Mouse (Mus musculus) C2C12 (cell line): ENCODE measurements at regions not wholly inside any gene's neighbourhood (a gene's known extent, or its start where the extent isn't known, plus 50 kb on each side); places are given as distances from the start of the nearest gene placed in this dataset.

Experiments used
- H3K27me3 ChIP-seq: one replicate; pipeline ENCODE4 v1.6.1; 2011; ENCODE audit not compliant: control insufficient read depth, insufficient read depth, insufficient read length
- H3K36me3 ChIP-seq: one replicate; pipeline ENCODE4 v1.6.1; 2011; ENCODE audit not compliant: control insufficient read depth, insufficient read depth
- H3K4me3 ChIP-seq: one replicate; pipeline ENCODE4 v1.5.1; 2011; ENCODE audit warnings: mild to moderate bottlenecking, control low read depth; ENCODE audit not compliant: poor library complexity, insufficient read depth, severe bottlenecking
- H3K79me2 ChIP-seq: one replicate; pipeline ENCODE4 v1.6.1; 2011; ENCODE audit not compliant: control insufficient read depth, insufficient read depth
- H3K79me3 ChIP-seq: one replicate; pipeline ENCODE4 v1.6.1; 2011; ENCODE audit warnings: low read depth, control low read depth
- H3ac ChIP-seq: one replicate; pipeline ENCODE3; 2011; ENCODE audit warnings: low read depth; ENCODE audit not compliant: control insufficient read depth, insufficient read length
- CEBPB ChIP-seq: IDR thresholded peaks from one replicate; pipeline ENCODE4 v1.6.1; 2011; ENCODE audit warnings: low read depth, mild to moderate bottlenecking, control low read depth, moderate library complexity
- CTCF ChIP-seq: IDR thresholded peaks from one replicate; pipeline ENCODE4 v1.5.1; 2011; ENCODE audit not compliant: control insufficient read depth, insufficient read depth, insufficient read length
- FOSL1 ChIP-seq: IDR thresholded peaks from one replicate; pipeline ENCODE4 v1.8.0; 2011; ENCODE audit warnings: mild to moderate bottlenecking, low read length; ENCODE audit not compliant: poor library complexity, insufficient read depth, severe bottlenecking
- MAX ChIP-seq: IDR thresholded peaks from one replicate; pipeline ENCODE4 v1.6.1; 2011; ENCODE audit warnings: mild to moderate bottlenecking, control low read depth
- MYOD1 ChIP-seq: IDR thresholded peaks from one replicate; pipeline ENCODE4 v1.6.1; 2011; ENCODE audit warnings: low read depth; ENCODE audit not compliant: control insufficient read depth, insufficient read length
- MYOG ChIP-seq: IDR thresholded peaks from one replicate; pipeline ENCODE4 v1.6.1; 2011; ENCODE audit not compliant: control insufficient read depth, insufficient read length; ENCODE audit errors: extremely low read depth
- USF1 ChIP-seq: IDR thresholded peaks from one replicate; pipeline ENCODE4 v1.6.1; 2011; ENCODE audit warnings: low read depth, mild to moderate bottlenecking, control low read depth, moderate library complexity

DNA sequence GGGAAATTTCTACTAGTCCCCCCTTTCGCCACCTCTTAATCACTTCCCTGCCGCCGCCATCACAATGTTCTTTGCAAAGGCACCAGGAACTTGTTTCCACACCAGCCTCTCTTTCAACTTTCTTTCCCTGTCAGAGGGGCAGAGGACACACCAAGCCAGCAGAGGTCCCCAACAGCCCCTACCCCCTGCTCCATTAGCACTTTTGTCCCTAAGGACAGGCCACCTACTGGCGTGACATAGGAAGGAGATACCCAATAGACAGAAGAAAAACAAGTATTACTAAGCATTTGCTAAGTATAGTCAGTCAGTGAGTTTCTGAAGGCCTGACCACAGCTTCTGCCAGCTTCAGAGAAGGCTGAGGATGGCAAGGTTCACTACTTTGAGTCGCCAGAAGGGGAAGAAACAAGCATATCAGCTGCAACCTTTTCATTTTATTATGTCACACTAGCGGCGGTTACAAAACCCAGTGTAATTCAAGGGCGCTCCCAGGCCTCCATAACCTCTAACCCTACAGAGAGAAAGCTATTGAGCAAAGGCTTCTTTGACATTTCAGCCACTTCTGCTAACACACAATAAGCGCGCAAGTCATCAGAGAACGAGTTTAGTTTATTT, 255.9 kb downstream of the Lmo4 start:
- no peak for TF ChIP-seq CTCF
- no peak for TF ChIP-seq MYOG
- no peak for TF ChIP-seq FOSL1
- no peak for TF ChIP-seq CEBPB
- no peak for TF ChIP-seq USF1
- TF ChIP-seq MAX: no peak
- TF ChIP-seq MYOD1: no peak
- no peaks in the 10 kb centered on the region for H3K79me3 ChIP-seq
- H3K4me3 ChIP-seq: no peak overlapping the region
- H3K79me2 ChIP-seq: no peaks in the 10 kb centered on the region
- H3K27me3 ChIP-seq: no peaks in the 10 kb centered on the region
- no peak overlapping the region for H3ac ChIP-seq
- H3K36me3 ChIP-seq: no peaks in the 10 kb centered on the region

DNA sequence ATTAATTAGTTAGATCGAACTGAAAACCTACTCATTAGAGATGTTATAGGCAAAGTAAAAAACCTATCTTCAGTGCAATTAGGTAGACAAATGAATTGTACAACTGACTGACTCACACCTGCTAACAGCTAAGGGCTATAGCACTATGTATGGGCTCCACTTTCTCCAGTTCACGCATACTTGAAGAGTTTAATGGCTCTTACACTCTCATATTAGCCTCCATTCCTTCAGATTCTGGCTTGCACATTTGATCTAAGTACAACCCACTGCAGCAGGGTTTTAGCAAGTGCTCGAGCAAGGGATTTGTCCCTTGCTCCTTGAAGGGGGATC, 257.1 kb downstream of the Lmo4 start:
- H3K4me3 ChIP-seq: no peak overlapping the region
- no peak overlapping the region for H3ac ChIP-seq
- TF ChIP-seq USF1 (no peak), MYOD1 (no peak), CTCF (no peak), MAX (no peak), MYOG (no peak), CEBPB (no peak), FOSL1 (no peak)
- H3K27me3 ChIP-seq: no peaks in the 10 kb centered on the region
- no peaks in the 10 kb centered on the region for H3K79me2 ChIP-seq
- no peaks in the 10 kb centered on the region for H3K36me3 ChIP-seq
- no peaks in the 10 kb centered on the region for H3K79me3 ChIP-seq

DNA sequence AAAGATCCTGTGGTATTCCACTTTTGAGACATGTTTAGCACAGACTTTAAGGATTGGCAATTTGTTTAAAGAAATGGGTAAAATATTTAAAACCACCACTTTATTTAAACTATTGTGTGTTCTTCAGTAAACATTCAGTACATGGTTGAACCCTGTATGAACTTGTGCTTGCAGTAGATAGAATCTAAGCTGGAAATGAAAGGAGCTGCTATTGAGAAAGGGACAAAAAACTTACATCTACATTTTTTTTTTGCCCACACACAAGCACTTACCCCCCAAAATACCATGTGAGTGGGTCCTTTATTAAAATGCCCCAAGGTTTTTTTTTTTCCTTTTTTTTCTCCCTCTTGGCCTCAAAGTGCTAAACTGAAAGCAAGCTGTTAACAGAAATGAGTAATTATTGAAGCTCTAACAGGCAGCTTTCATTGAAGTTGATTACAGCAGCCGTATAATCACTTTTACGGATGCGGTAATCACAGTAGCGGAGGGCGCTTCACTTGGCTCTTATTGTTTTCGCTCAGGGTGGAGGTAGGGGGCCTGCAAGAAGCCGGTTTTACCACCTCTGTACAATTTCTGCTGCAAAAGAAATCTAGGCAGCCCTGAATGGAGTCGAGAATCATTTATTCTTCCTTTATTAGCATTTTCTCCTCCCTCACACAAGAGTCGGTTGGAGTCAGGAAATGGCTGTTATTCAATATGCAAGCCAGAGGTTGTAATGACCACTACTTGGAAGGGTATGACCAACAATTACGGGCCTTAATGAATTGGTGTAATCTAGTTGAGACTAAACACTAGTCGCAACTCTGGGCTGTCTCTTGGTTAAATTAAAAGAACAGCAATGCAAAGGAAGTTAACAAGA, 257.7 kb downstream of the Lmo4 start:
- H3K27me3 ChIP-seq: no peaks in the 10 kb centered on the region
- no peak overlapping the region for H3K4me3 ChIP-seq
- no peaks in the 10 kb centered on the region for H3K79me3 ChIP-seq
- H3K79me2 ChIP-seq: no peaks in the 10 kb centered on the region
- H3ac ChIP-seq: no peak overlapping the region
- H3K36me3 ChIP-seq: no peaks in the 10 kb centered on the region
- TF ChIP-seq CEBPB (no peak), CTCF (no peak), MAX (no peak), FOSL1 (no peak)

DNA sequence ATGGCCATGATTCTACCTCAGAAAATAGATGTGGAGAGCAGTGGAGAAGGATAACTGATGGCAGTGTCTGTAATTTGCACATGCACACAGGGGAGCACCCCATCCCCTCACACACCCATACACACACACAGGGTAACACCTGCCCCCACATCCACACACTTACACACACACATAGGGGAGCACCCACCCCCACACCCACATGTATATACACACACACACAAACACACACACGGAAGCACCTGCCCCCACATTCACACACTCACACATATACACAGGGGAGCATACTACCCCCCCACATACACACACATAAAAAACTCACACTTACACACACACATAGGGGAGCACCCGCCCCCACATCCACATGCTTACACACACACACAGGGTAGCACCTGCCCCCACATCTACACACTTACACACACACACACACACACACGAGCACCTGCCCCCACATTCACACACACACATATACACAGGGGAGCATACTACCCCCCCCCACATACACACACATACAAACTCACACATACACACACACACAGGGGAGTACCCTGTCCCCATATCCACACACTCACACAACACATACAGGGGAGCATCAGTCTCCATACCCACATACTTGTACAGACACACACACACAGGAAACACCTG, 265.8 kb downstream of the Lmo4 start:
- no peak overlapping the region for H3K4me3 ChIP-seq
- no peaks in the 10 kb centered on the region for H3K27me3 ChIP-seq
- no peaks in the 10 kb centered on the region for H3K79me2 ChIP-seq
- TF ChIP-seq CTCF (no peak), USF1 (no peak), MYOG (no peak), MYOD1 (no peak), FOSL1 (no peak), MAX (no peak)
- no peak overlapping the region for H3ac ChIP-seq
- H3K79me3 ChIP-seq: no peaks in the 10 kb centered on the region
- no peaks in the 10 kb centered on the region for H3K36me3 ChIP-seq

DNA sequence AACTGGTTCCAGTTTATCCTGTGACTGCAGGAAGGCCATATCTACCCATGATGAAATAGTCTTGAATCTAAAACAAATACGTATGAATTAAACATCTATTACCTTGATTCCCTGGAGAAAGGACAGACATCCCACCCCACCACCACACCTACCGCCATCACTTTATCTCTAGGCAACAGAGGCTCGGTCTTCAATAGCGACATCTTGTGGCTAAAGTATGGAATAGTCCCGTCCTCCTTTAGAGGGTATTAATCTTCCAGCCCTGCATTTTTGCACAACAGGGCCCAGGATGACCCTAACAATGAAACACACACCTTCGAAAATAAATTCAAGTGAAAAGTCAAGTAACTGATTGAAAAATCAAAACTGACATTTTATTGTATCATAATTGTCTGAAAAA, 279.7 kb downstream of the Lmo4 start:
- Histone ChIP-seq H3K79me3 (no peaks in the 10 kb centered on the region), H3K27me3 (no peaks in the 10 kb centered on the region), H3ac (no peak overlapping the region), H3K4me3 (no peak overlapping the region), H3K79me2 (no peaks in the 10 kb centered on the region), H3K36me3 (no peaks in the 10 kb centered on the region)
- TF ChIP-seq FOSL1 (no peak), MAX (no peak), MYOG (no peak), CTCF (no peak)

DNA sequence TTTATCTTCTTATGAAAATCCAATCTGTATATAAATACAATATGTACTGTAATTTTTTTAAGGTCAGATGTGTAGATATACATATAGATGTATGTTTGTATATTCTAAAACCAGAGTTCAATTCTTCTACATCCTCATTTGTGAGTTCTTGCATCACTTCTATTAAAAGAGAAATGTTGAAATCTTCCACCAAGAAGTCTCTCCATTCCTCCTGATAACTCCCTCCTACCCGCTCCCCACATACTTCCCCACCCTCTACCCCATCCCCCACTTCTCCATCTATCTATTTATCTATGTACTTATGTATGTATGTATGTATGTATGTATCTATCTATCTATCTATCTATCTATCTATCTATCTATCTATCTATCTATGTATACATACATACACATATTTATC, 285.3 kb downstream of the Lmo4 start:
- Histone ChIP-seq H3K79me2 (no peaks in the 10 kb centered on the region), H3ac (no peak overlapping the region), H3K4me3 (no peak overlapping the region), H3K79me3 (no peaks in the 10 kb centered on the region), H3K36me3 (no peaks in the 10 kb centered on the region), H3K27me3 (no peaks in the 10 kb centered on the region)
- TF ChIP-seq MYOD1 (no peak), MYOG (no peak), CEBPB (no peak), MAX (no peak), USF1 (no peak)
